Mouse (Mus musculus) T-helper 2 cell (primary cell): ENCODE results near the gene Irf3.
"Not testable (repeated sequence)": the region's sequence is repeated elsewhere in the genome, so short reads cannot be mapped to it uniquely, and the experiment has no call there.

ENCODE experiments used
- in situ Hi-C: fragments of 300-600 bp; cut with MboI, MseI; formaldehyde crosslinking; loops from one replicate; pipeline ENCODE4 v1.15.1; 2025; ENCODE audit warnings: high pct_unique_total_duplicates

The Irf3 gene

DNA sequence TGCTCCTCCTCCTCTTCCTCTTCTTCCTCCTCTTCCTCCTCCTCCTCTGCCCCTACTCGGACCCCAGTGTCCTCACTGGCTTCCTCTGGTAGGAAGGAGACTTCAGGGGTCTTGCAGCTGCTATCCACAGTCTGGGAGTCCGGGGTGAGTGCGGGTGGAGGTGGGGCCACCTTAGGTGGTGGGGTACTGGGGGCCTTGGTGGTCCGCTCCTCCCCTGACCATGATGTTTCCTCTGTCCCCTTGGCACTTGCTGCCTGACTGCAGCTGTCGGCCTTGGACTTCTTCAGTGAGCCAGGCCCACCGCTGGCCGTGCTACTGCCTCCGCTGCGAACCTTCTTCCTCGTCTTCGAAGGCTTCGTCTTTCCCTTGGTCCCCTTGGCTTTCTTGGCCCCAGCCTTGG lies 9.1 kb downstream of the Irf3 start:
- in situ Hi-C loops = no loop called here

DNA sequence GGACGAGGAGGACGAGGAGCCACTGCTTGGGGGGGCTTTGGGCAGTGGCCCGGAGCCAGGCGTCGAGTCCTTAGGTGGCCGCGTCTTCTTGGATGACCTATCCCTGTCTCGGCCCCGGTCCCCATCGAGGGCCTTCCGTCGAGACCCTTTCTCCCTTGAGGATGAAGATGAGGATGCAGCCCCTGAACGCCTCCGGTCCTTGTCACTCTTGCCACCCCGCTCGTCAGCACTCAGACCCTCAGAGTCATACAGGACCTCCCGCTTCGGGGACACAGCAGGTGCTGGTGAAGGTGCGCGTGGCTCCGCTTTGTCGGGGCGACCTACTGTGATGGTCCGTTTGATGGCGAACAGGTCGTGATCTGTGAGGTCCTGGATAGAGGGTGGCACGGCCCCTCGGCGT lies 9.7 kb downstream of the Irf3 start:
- in situ Hi-C loops = no loop called here

GRCm38 (mm10) chr7:45007846-45008245 lies 10.4 kb downstream of the Irf3 start:
- in situ Hi-C loops = no loop called here

GRCm38 (mm10) chr7:45008411-45008810 lies 11.0 kb downstream of the Irf3 start:
- in situ Hi-C loops = no loop called here

GRCm38 (mm10) chr7:45012011-45012410 lies 14.6 kb downstream of the Irf3 start:
- in situ Hi-C loops = no loop called here

DNA sequence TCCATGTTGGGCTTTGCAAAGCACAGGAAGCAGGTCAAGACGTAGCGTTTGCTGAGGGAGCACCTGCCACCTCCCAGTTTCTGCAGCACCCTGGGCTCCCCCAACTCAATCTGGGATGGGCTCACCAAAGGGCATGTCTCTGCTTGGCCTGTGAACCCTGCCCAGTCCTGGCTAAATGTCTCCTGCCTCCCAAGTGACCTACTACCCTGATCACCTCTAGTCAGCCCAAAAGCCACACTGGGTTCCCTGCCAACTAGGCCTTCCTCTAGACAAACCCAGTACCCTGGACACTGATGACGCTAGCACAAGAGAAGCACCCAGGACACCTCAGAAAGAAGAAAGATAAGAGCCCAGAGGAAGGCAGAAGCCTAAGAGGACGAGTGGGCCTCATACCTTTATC lies 15.4 kb downstream of the Irf3 start:
- in situ Hi-C loops = no loop called here

DNA sequence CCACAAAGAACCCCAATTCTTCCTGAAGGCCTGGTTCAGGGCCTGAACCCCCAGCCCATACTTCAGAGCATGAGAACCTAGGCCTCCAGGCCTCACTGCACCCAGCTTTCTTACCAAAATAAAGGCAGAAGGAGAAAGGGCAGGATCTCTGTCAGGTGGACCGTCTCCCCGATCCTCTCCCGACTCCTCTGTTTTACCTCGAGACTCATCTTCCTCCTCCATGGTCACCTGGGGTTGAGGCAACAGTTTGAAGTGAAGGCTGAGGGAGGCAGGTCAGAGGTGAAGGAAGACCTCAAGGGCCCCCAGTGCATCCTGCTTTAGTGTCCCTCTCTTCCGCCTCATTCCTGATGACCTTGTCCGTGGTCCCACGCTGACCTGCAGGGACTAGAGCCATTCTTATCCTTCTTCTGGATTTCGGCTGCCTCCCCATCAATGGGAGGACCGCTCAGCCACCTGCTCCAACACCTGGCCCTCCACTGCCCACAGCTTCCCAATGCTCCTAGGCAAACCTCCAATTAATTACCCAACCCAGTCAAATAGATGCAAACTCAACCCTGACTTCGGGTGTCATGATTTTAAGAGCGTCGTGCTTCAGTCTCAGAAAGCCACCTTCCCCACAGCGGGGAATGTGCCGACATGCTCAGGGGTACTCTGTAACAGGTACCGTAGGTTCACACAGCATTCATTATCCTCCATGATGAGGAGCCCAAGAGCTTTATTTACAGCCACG lies 16.1 kb downstream of the Irf3 start:
- in situ Hi-C loops = no loop called here

DNA sequence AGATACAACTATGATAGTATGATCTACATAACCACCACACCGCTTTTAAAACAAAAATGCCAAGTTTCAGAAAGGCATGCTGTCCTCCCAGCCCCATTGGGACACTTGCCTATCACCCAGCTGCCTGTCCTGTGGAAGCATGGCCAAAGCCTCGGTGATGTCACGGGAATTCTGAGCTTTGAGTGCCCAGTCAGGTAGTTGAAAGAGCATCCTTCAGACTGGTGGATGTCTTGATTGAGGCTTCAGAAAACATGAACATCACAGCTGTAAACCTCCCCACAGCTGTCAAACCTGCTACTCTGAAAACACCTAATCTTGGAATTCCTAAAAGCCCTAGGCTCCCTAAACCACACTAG lies 16.6 kb downstream of the Irf3 start:
- in situ Hi-C loops = no loop called here

DNA sequence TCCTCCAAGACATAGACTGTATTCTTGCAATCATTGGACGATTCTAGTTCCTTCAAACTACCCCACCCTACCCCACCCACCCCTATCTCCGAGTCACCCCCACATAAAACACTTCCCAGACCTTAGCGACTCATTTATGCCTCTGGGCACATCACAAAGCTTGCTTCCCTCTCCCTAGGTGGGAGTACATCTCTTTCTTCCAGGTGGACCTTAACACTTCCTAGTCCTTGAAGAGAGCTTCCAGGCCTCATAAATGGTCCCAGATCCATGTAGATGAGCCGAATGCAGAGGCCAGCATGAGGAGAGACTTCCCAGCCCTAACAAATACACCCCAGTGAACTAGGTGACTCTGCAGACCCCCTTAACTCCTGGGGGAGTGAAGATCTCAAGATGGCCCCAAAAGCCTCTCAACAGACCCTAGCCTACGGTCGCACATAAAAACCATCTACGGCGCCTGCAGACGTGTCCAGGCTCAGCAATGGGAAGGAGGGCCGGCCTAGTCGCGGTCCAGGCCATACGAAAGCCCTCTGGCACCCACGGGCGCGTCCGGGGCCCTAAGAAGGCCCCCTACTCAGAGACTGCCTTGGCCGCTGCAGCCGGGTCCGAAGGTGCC lies 18.0 kb downstream of the Irf3 start:
- in situ Hi-C loops = loop anchor here (5.0 kb wide), 1 partner anchor 42 kb away; no protein-coding TSS in a partner anchor

DNA sequence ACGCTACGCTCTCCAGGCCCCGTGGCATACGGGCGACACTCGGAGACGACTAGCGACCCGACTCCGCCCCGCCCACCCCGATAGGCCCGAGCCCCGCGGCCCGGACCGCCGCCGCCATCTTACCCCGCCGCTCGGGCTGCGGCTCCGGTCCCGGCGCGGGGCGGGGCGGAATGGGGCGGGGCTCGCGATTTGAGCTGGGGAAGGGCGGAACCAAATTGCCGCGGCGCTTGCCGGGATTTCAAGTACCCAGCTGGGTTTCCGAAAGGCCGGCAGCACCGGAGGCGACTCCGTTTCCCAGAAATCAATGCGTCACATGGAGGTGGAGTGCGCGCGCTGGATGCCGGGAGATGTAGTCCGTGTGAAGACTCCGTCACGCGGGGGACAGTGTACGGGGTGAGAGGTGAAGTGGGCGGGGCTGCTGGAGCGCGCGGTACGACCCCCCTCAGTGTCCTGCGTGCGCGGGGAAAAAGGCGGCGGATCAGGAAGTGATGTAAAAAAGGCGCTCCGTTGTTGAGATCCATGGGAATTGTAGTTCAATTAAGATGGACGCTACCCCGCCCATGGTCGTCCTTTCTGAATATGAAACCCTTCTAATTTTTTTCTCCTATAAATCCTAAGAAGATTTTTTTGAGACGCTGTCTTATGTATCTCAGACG lies 18.6 kb downstream of the Irf3 start, which contains the start of gene Scaf1:
Gene Scaf1 (minus strand): TSS at position 407 of the 656 bp plus-strand sequence.
- in situ Hi-C loops = loop anchor here (5.0 kb wide), 1 partner anchor 41 kb away; no protein-coding TSS in a partner anchor

DNA sequence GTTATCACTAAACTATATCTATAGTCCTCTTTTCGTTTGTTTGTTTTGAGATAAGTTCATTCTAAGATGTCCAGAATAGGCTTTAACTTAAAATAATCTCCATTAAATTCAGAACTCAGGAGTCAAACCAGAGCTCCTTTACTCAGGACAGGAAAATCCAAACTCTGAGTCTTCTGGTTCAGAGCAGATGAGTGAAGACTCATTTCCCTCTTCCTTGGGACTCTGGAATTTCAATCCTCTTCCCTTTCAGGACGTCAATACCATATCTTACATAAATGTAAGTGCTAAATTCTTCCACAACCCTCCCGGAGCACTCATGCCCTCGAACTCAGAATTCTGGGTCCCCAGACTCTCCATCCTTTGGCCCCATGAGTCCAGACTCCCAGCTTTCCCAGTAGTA lies 19.3 kb downstream of the Irf3 start:
- in situ Hi-C loops = loop anchor here (5.0 kb wide), 1 partner anchor 41 kb away; no protein-coding TSS in a partner anchor

DNA sequence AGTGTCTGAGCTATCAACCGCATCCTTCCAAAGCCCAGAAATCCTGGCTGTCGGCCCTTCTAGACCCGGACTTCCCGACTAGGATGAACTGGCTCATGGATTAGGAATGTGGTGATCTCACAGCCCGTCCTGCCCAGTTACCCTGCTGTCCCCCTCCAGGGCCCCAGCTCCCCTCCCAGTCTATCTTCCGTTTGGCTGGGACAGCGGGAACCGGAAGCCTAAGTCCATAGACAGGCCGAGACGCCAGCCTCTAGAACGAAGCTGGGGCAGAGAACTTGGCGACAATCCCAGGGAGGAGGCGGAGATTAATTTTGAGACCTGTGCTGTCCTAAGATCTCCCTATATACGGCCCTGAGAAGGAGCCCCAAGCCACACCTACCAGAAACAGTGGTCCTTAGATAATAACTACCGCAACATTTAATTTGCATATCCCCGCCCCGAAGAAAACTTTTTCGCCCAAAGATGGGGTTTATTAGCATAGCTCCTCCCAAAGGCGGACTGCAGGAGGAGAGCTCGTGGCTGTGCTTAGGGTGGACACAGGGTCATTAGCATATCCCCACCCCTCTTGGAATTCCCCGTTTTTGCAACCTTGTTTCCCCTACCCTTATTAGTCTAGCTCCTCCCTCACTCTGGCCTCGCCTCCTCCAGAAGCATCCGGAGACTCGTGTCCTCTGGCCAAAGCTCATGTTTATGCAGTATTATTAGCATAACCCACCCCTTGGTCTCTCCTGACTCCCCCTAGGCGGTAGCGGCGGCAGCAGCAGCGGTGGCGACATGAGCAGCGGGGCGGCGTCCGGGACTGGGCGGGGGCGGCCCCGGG lies 20.0 kb downstream of the Irf3 start, which contains the start of gene Rras:
Gene Rras (plus strand): TSS at position 720 of the 820 bp plus-strand sequence.
- in situ Hi-C loops = loop anchor here (5.0 kb wide), 1 partner anchor 40 kb away; no protein-coding TSS in a partner anchor

GRCm38 (mm10) chr7:45019031-45019571 lies 21.7 kb downstream of the Irf3 start:
- in situ Hi-C loops = loop anchor here (5.0 kb wide), 1 partner anchor 38 kb away; no protein-coding TSS in a partner anchor

- in situ Hi-C loops = no loop called here
These were observed 22.8 kb downstream of the Irf3 start for GRCm38 (mm10) chr7:45020225-45020624.

GRCm38 (mm10) chr7:45023711-45024110 lies 26.3 kb downstream of the Irf3 start:
- in situ Hi-C loops = not testable (repeated sequence)

GRCm38 (mm10) chr7:45024281-45025248 lies 27.1 kb downstream of the Irf3 start:
- in situ Hi-C loops = no loop called here

DNA sequence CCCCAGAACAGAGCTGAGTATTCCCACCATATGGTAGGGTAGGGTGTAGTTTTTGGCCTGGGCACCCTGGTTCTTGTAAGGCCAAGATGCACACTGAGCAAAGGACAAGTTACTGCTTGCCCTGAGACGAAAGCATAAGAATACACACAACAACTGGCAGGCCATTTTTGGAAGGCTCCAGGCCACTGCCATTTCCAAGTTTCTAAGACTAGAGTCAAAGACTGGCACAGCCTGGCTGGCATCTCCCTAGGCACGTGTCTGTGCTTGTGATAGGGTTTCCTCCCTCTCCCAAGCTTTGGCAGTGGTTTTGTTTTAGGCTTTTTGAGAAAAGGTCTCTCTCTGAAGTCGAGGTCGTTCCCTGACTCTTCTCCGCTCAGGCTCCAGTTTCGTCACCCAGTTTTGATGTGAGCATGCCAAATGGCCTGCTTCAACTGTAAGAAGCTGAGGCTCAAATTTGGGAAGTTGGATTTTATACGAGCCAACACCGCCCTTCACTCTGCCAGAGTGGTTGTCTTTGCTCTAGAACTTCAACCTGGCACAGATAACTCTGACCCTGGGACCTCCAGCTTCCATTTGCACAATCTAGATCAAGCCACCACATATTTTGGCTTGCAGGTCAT lies 28.3 kb downstream of the Irf3 start:
- in situ Hi-C loops = no loop called here

DNA sequence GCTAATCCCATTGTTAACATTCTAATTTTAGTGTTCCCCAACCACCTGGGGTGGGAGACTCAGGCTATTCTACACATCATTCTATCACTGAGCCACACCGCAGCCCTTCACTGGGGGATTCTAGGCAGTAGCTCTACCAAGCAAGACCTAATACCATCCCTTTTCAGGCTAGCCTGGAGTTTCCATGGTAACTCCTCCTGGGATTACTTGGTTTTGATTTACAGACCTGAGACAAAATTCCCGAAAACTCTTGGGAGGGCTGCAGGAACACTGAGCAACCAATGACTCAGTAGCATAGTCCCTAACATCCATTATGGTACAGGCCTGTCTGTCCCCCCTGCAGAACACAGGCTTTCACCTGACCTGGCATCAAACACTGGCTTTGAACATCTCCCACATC lies 28.8 kb downstream of the Irf3 start:
- in situ Hi-C loops = no loop called here

- in situ Hi-C loops = no loop called here
These were observed 30.3 kb downstream of the Irf3 start for GRCm38 (mm10) chr7:45027761-45028160.

DNA sequence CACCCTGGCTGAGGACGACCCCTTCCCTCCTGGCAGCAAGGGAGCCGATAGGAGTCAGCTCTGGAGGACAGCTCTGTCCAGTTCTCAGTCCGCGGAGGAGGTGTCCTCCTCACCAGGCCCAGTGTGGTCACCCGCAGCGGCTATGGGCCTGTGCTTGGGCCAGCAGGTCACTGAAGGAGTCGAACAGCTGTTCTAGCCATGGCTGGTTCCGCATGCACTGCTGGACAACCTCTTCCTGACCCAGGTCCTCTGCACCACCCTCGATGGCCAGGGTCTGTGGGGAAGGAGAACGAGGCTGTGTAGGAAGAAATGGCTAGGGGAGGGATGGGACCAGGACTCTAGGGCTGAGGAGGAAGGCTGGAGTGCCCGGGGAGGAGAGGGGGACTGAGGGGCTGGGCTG lies 30.9 kb downstream of the Irf3 start:
- in situ Hi-C loops = no loop called here
